8 mouse cellular contexts compared by ENCODE assay signal in the genomic region with DNA sequence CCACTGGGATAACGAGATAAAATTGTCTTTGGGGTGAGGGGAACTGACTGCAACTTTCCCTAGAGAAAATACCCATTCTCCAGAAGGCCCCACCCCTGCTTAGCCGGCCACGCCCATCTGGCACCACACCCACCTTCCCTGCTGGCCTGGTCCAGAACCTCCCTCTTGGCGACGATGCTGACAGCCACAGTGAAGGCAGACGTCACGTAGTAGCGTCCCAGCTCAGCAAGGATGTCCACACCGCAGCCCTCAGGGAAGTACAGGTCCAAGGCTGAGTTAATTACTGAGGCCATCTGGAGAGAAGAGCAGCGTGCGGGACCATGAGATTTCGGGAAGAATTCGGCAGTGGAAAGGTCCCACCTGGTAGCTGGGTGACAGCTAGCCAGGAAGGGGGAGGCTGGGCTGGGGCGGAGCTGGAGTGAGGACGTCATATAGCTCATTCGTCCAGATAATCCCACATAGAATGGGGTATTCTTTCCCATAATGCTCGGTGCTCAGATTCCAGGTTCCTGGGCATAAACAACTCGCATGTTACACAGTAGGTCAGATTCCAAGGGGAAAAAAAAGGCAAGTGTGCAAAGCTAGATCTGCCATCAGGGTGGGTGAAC. TPM values are rescaled to one million over a fixed set of nuclear protein-coding genes. Genes with fewer than 3 reads are reported as not detected.
A peak's percentile ranks its signal among the peaks of the same experiment; 100 is the strongest.
DNase-seq lines count a peak whose midpoint lies in the region; ATAC-seq and TF ChIP-seq lines count a peak whose summit lies in the region.

No protein-coding gene starts in this region.

- H3K9me3 ChIP-seq in lung, embryonic 16.5 days (ENCODE audit: control insufficient read depth, low read length) = no peaks in the 10 kb centered on the region
- H3K9me3 ChIP-seq in hindbrain, postnatal 0 days (ENCODE audit: low read length) = no peaks in the 10 kb centered on the region
- no peaks in the 10 kb centered on the region for H3K9me3 ChIP-seq in neural tube, embryonic 15.5 days (replicated peaks)

- no peak overlapping the region for H3K27ac ChIP-seq in lung, embryonic 16.5 days (ENCODE audit: low read length)
- H3K27ac ChIP-seq in hindbrain, postnatal 0 days = no peak overlapping the region
- H3K27ac ChIP-seq in neural tube, embryonic 15.5 days (replicated peaks) = no peak overlapping the region

- peaks cover 2% of the 10 kb centered on the region; the same call in 1 of the 2 replicates for H3K36me3 ChIP-seq in lung, embryonic 16.5 days (ENCODE audit: control insufficient read depth, insufficient read depth, low read length)
- no peaks in the 10 kb centered on the region for H3K36me3 ChIP-seq in hindbrain, postnatal 0 days (ENCODE audit: insufficient read depth, low read length)
- no peaks in the 10 kb centered on the region for H3K36me3 ChIP-seq in neural tube, embryonic 15.5 days

- 13% methylated on average over 18 of the region's 18 CpGs for WGBS in lung, embryonic 16.5 days
- WGBS in lung, adult 2 months = 22% methylated on average over 18 of the region's 18 CpGs
- 18% methylated on average over 18 of the region's 18 CpGs for WGBS in hindbrain, postnatal 0 days
- WGBS in neural tube, embryonic 15.5 days = 19% methylated on average over 18 of the region's 18 CpGs

- H3K4me2 ChIP-seq in lung, embryonic 16.5 days (ENCODE audit: low read depth, low read length) = peak overlapping the region; percentile 31; the same call in 1 of the 2 replicates
- H3K4me2 ChIP-seq in hindbrain, postnatal 0 days (ENCODE audit: low read depth, low read length) = peak overlapping the region; percentile 37
- peak overlapping the region; percentile 34 for H3K4me2 ChIP-seq in neural tube, embryonic 15.5 days

- H3K9ac ChIP-seq in lung, embryonic 16.5 days (ENCODE audit: low read length) = no peak overlapping the region
- no peak overlapping the region for H3K9ac ChIP-seq in hindbrain, postnatal 0 days (replicated peaks; ENCODE audit: low read length)
- H3K9ac ChIP-seq in neural tube, embryonic 15.5 days (replicated peaks) = no peak overlapping the region

- DNase-seq in adrenal gland, adult 2 months = peak; percentile 46
- DNase-seq in adrenal gland, adult 8-10 months = no peak
- no peak for DNase-seq in lung, adult 2 months
- no peak for DNase-seq in hindbrain, postnatal 0 days (ENCODE audit: low spot score)
- DNase-seq in Muller cell, postnatal 12 days (ENCODE audit: inconsistent ontology term) = no peak
- DNase-seq in urinary bladder, postnatal 25 days (ENCODE audit: low spot score) = no peak

- no peak for TF ChIP-seq CTCF in lung, adult 2 months (IDR thresholded peaks at IDR 0.05; ENCODE audit: insufficient read depth, low read length)
- TF ChIP-seq CTCF in hindbrain, postnatal 0 days (IDR thresholded peaks at IDR 0.05; ENCODE audit: low read depth) = no peak

- no peaks in the 10 kb centered on the region for H3K27me3 ChIP-seq in lung, embryonic 16.5 days (ENCODE audit: control insufficient read depth, insufficient read depth, low read depth, low read length)
- H3K27me3 ChIP-seq in hindbrain, postnatal 0 days (ENCODE audit: insufficient read depth, low read length) = no peaks in the 10 kb centered on the region
- H3K27me3 ChIP-seq in neural tube, embryonic 15.5 days (replicated peaks) = no peaks in the 10 kb centered on the region

- ATAC-seq in lung, embryonic 16.5 days (ENCODE audit: low read depth) = peak; percentile 50; the same call in 1 of the 2 replicates
- peak; percentile 39 for ATAC-seq in hindbrain, postnatal 0 days
- ATAC-seq in neural tube, embryonic 15.5 days (ENCODE audit: low FRiP score) = no peak

- no peak for TF ChIP-seq POLR2A in lung, adult 2 months (IDR thresholded peaks at IDR 0.05; ENCODE audit: borderline replicate concordance, extremely low read depth, low read depth, low read length)

- no peak overlapping the region for H3K4me3 ChIP-seq in lung, embryonic 16.5 days (ENCODE audit: low read length)
- no peak overlapping the region for H3K4me3 ChIP-seq in lung, adult 2 months (replicated peaks; ENCODE audit: extremely low read depth, low read depth, low read length)
- peak overlapping the region; percentile 13; the same call in 1 of the 2 replicates for H3K4me3 ChIP-seq in hindbrain, postnatal 0 days (ENCODE audit: low read length)
- peak overlapping the region; percentile 8; the same call in 1 of the 2 replicates for H3K4me3 ChIP-seq in neural tube, embryonic 15.5 days (replicated peaks)

- H3K4me1 ChIP-seq in lung, embryonic 16.5 days (replicated peaks; ENCODE audit: control insufficient read depth, insufficient read depth, low read length) = peaks cover 10% of the 10 kb centered on the region
- peaks cover 5% of the 10 kb centered on the region; the same call in 1 of the 2 replicates for H3K4me1 ChIP-seq in lung, adult 2 months (ENCODE audit: control insufficient read depth, insufficient read depth, low read length)
- no peaks in the 10 kb centered on the region for H3K4me1 ChIP-seq in hindbrain, postnatal 0 days (ENCODE audit: insufficient read depth, low read length)
- peaks cover 10% of the 10 kb centered on the region; the same call in 1 of the 2 replicates for H3K4me1 ChIP-seq in neural tube, embryonic 15.5 days

RNA-seq across cellular contexts. Expression of a gene that starts 14.8 kb away (rescaled TPM):
- total RNA-seq in adrenal gland, adult 2 months (2021) = 10 to 100 TPM; 36.2 to 55.1 TPM
- polyA plus RNA-seq in adrenal gland, adult 2 months (2012; rRNA removed) = 39.0 and 45.9 TPM in 2 replicates
- 100 to 1,000 TPM in 1 of 4 experiments, 10 to 100 TPM in 3; 46.0 to 102 (median 75.5) TPM for total RNA-seq in adrenal gland, adult 8-10 months (2022)
- polyA plus RNA-seq in lung, embryonic 16.5 days (2015; fragmentation: Nextera tagmentation; extraction: Ambion mirVana) = 18.7 and 23.2 TPM in 2 replicates
- 46.2 and 49.4 TPM in 2 replicates for polyA plus RNA-seq in lung, adult 2 months (2012; rRNA removed)
- 32.7 and 35.0 TPM in 2 replicates for total RNA-seq in hindbrain, postnatal 0 days (2014; rRNA removed)
- 32.9 and 33.0 TPM in 2 replicates for polyA plus RNA-seq in hindbrain, postnatal 0 days (2015; fragmentation: Nextera tagmentation; extraction: Ambion mirVana)
- polyA plus RNA-seq in neural tube, embryonic 15.5 days (2015; fragmentation: Nextera tagmentation; extraction: Ambion mirVana) = 20.3 and 20.7 TPM in 2 replicates

RNA-seq across cellular contexts. Expression of a gene that starts 44.3 kb away (rescaled TPM):
- 100 to 1,000 TPM; 111 to 154 TPM for total RNA-seq in adrenal gland, adult 2 months (2021)
- polyA plus RNA-seq in adrenal gland, adult 2 months (2012; rRNA removed) = 42.0 and 51.8 TPM in 2 replicates
- 10 to 100 TPM; 70.8 to 97.5 (median 88.9) TPM for total RNA-seq in adrenal gland, adult 8-10 months (2022)
- 173 and 175 TPM in 2 replicates for polyA plus RNA-seq in lung, embryonic 16.5 days (2015; fragmentation: Nextera tagmentation; extraction: Ambion mirVana)
- 22.6 and 24.2 TPM in 2 replicates for polyA plus RNA-seq in lung, adult 2 months (2012; rRNA removed)
- 24.9 and 32.3 TPM in 2 replicates for total RNA-seq in hindbrain, postnatal 0 days (2014; rRNA removed)
- 78.5 and 82.9 TPM in 2 replicates for polyA plus RNA-seq in hindbrain, postnatal 0 days (2015; fragmentation: Nextera tagmentation; extraction: Ambion mirVana)
- 90.2 and 120 TPM in 2 replicates for polyA plus RNA-seq in neural tube, embryonic 15.5 days (2015; fragmentation: Nextera tagmentation; extraction: Ambion mirVana)

Comparison
In these comparisons a context has a peak if more than half of its experiments do, and no peak if none do; other contexts are left out.
1. H3K4me3 ChIP-seq: peak in hindbrain, postnatal 0 days (single experiment) and neural tube, embryonic 15.5 days (single experiment); none in lung, embryonic 16.5 days (single experiment) and lung, adult 2 months (single experiment).
2. Peak in every context shown above with its lines, with median percentiles within 50 percentile points of each other: H3K4me2 ChIP-seq.